Mouse (Mus musculus) heart, embryonic 16.5 days (tissue): ENCODE data around the gene Pla2g4d. TPM values are rescaled to one million over a fixed set of nuclear protein-coding genes. Genes with fewer than 3 reads are reported as not detected.
"Not testable (repeated sequence)": the region's sequence is repeated elsewhere in the genome, so short reads cannot be mapped to it uniquely, and the experiment has no call there.

ENCODE experiments used
- ATAC-seq: fragments of 200-750 bp; cut with Nextera tagmentation; replicated peaks from 2 replicates; pipeline ENCODE4 v1.8.0; 2017; ENCODE audit warnings: moderate number of reproducible peaks; ENCODE audit not compliant: insufficient read depth, low FRiP score; ENCODE audit errors: extremely low read depth
- H3K27ac ChIP-seq: fragments of 300-500 bp; sonication (generic); 2 replicates; pipeline ENCODE4 v1.5.1; 2014; ENCODE audit warnings: mild to moderate bottlenecking, low read length, control low read depth, moderate library complexity
- H3K27me3 ChIP-seq: fragments of 300-500 bp; sonication (generic); 2 replicates; pipeline ENCODE4 v1.6.1; 2014; ENCODE audit warnings: low read length, mixed read lengths; ENCODE audit not compliant: control insufficient read depth, insufficient read depth
- H3K36me3 ChIP-seq: fragments of 300-500 bp; sonication (generic); 2 replicates; pipeline ENCODE4 v1.6.1; 2014; ENCODE audit not compliant: control insufficient read depth, insufficient read depth
- H3K4me1 ChIP-seq: fragments of 300-500 bp; sonication (generic); 2 replicates; pipeline ENCODE4 v1.6.1; 2014; ENCODE audit warnings: low read length, mixed read lengths; ENCODE audit not compliant: control insufficient read depth, insufficient read depth
- H3K4me2 ChIP-seq: fragments of 300-500 bp; sonication (generic); 2 replicates; pipeline ENCODE4 v1.6.1; 2014; ENCODE audit warnings: low read depth, mild to moderate bottlenecking, control low read depth, low read length
- H3K4me3 ChIP-seq: fragments of 300-500 bp; sonication (generic); 2 replicates; pipeline ENCODE4 v1.5.1; 2014; ENCODE audit warnings: mild to moderate bottlenecking, control low read depth, low read length
- H3K9ac ChIP-seq: fragments of 300-500 bp; sonication (generic); 2 replicates; pipeline ENCODE4 v1.6.1; 2014; ENCODE audit warnings: low read length, control low read depth
- H3K9me3 ChIP-seq: fragments of 300-500 bp; sonication (generic); replicated peaks from 2 replicates; pipeline ENCODE4 v1.6.1; 2016; ENCODE audit warnings: low read length; ENCODE audit not compliant: control insufficient read depth
- WGBS: fragments of 180-500 bp; shearing (Covaris S2); extraction: QIAGEN DNeasy Blood & Tissue Kit; methylation state at CpG from one replicate; pipeline ENCODE4 v1.1.7; 2014; 5-methylcytosine and 5-hydroxymethylcytosine counted together
- polyA plus RNA-seq: library from polyadenylated mRNA; unstranded; fragments of >200 nt; fragmentation: Nextera tagmentation; extraction: Ambion mirVana; gene quantifications from 2 replicates; pipeline ENCODE4 v1.2.1, GENCODE M21; 2015

The Pla2g4d gene
- polyA plus RNA-seq, 1 experiment from 2014 or later, result not detected

DNA sequence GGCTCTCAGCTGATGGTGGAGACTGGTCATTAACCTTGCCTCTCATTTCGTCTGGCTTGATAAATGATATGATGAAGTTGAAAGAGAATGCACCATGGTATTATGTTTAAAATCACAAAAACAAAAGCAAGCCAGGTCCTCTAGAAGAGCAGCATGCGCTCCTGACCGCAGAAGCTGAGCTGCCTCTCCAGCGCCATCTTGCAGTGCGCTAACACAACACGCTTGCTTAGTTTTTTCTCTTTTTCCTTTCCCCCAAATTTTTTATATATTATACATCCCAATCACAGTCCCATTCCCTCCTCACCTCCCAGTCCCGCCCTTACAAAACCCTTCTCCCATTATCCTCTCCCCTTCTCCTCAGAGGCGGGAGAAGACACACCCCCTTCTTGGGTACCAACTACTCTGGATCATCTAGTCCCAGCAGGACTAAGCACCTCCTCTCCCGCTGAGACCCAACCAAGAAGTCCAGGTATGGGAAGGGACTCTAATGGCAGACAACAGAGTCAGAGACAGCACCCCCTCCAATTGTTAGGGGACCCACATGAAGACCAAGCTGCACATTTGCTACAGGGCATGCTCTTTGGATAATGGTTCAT lies 43.5 kb downstream of the Pla2g4d start:
- Histone ChIP-seq H3K4me3 (peak overlapping the region; percentile 54), H3K27ac (peak overlapping the region; percentile 81), H3K4me2 (peak overlapping the region; percentile 62), H3K36me3 (no peaks in the 10 kb centered on the region), H3K9me3 (no peaks in the 10 kb centered on the region), H3K9ac (no peak overlapping the region), H3K4me1 (peaks cover 10% of the 10 kb centered on the region), H3K27me3 (0 out of 2 replicates have a peak, but pooled peaks cover 2% of the 10 kb centered on the region)
- peak; percentile 52 for ATAC-seq
- WGBS, result 18% methylated on average over 9 of the region's 9 CpGs

DNA sequence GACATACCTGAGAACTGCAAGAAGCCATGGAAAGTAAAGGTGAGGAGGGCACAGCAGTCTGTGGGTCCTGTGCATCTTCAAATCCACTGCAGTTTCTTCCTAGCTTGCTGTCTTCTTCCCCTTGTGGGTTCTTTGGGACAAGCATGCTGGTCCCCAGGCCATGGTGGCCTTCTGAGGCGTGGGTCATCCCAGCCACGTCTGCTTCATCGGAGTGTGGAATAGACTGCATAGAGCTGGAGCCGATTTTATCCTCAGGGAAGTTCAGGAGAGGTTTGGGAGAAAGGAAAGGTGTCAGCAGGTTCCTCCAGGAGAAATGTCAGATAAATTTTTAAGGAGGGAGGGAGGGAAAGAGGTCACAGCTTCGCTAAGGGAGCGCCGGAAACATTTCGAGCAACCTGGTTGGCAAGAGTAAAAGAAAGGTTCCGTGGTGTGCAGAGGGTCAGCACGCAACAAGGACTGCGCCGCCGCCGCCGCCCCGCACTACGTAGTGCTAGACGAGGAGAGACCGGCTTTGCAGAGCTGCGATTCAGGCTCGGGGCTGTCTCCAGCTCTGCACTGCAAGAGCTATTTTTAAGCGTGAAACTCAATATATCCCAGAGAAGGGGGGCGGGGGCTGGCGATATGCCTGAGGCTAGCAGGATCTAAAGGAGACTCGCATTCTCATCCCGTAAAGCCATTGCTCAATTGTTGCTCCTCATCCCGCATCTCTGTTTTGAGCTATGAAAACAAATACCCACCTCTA lies 44.1 kb downstream of the Pla2g4d start, which contains the start of gene Pla2g4e:
Pla2g4e (minus strand) TSS at position 657 of the 742 bp plus-strand sequence.
- ATAC-seq, result peak; percentile 85
- peak within 1 kb of the TSS; percentile 81 for H3K27ac ChIP-seq
- WGBS, result 2% methylated on average over 27 of the region's 27 CpGs

DNA sequence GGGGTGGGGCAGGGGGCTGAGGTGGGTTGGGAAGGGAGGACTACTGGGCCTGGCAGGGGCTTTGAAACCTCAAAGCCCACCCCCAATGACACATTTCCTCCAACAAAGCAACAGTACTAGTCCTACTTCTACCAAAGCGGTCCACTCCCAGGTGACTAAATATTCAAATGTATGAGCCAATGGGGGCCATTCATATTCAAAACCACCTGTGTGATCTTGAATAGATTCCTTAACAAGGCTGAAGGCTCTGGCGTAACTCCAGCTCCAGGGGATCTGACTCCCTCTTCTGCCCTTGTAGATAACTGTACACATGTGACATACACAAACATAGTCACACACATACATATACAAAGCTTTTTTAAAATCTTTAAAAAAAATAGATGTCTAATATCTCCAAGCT lies 45.0 kb downstream of the Pla2g4d start:
- WGBS, result 85% methylated on average over 2 of the region's 2 CpGs
- H3K36me3 ChIP-seq, result no peaks in the 10 kb centered on the region
- peaks cover 10% of the 10 kb centered on the region for H3K4me1 ChIP-seq
- no peaks in the 10 kb centered on the region for H3K9me3 ChIP-seq
- H3K9ac ChIP-seq, result peak overlapping the region; percentile 59; the same call in 1 of the 2 replicates
- ATAC-seq, result no peak
- H3K4me2 ChIP-seq, result peak overlapping the region; percentile 62
- H3K27ac ChIP-seq, result peak overlapping the region; percentile 62; the same call in 1 of the 2 replicates
- 0 out of 2 replicates have a peak, but pooled peaks cover 2% of the 10 kb centered on the region for H3K27me3 ChIP-seq
- H3K4me3 ChIP-seq, result peak overlapping the region; percentile 54

More for the DNA sequence above, 44.1 kb downstream of the Pla2g4d start, which contains the start of gene Pla2g4e:
- Histone ChIP-seq H3K36me3 (no peaks in the 10 kb centered on the region), H3K4me2 (peak within 1 kb of the TSS; percentile 62), H3K4me3 (peak within 1 kb of the TSS; percentile 54), H3K9me3 (no peaks in the 10 kb centered on the region), H3K4me1 (peaks cover 10% of the 10 kb centered on the region), H3K27me3 (0 out of 2 replicates have a peak, but pooled peaks cover 2% of the 10 kb centered on the region), H3K9ac (peak within 1 kb of the TSS; percentile 59)

DNA sequence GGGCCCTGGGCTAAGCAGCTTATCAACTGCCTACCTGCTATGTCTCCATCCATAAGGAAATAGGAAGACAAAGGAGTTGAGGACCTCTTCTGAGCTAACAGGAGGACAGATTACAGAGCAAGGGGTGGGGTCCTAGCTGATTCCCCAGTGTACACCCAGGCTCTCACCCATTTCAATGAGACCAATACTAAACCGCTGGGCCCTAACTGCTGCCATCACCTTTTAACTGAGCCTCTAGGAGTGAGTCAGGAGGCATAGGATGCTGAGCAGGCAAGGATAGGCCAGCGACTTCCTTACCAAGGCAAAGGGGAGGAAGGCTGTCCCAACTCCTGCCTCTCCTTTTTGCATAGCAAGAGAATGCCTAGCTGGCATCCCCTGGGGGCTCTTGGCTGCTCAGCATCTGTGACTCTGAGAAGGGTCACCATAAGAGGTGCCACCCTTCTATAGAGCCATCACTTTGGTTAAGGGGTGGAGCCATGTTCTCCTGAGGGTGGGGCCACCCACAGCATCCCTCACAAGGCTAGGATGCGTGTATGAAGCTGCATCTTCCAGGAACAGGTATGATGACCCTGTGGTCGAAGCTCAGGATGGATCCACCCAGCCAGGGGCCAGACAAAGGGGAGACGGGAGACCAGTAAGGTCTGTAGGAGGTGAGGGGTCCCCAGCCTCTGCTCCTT lies 46.1 kb downstream of the Pla2g4d start:
- Histone ChIP-seq H3K4me1 (peaks cover 10% of the 10 kb centered on the region), H3K9me3 (no peaks in the 10 kb centered on the region), H3K4me3 (peak overlapping the region; percentile 54), H3K27me3 (0 out of 2 replicates have a peak, but pooled peaks cover 2% of the 10 kb centered on the region), H3K27ac (peak overlapping the region; percentile 62; the same call in 1 of the 2 replicates), H3K36me3 (no peaks in the 10 kb centered on the region), H3K4me2 (peak overlapping the region; percentile 62), H3K9ac (no peak overlapping the region)
- no peak for ATAC-seq
- WGBS, result 76% methylated on average over 5 of the region's 5 CpGs

DNA sequence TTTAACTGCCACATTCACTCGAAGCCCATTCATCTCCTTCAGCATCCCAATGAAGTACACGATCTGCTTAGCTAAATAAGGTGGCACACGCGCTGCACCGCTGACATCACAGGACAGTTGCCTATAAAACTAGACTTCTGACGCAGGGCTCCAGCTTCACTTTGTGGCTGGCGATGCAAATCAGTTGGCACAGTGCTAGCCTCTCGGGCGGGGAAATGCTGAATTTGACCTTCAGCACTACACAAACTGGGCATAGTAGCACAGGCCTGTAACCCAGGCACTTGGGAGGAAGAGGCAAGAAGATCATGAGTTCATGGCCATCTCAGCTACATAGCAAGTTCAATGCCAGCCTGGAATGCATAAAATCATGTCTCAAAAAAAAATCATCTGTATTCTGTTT lies 50.3 kb downstream of the Pla2g4d start:
- H3K27ac ChIP-seq, H3K36me3 ChIP-seq, H3K9ac ChIP-seq, H3K9me3 ChIP-seq, H3K27me3 ChIP-seq, H3K4me2 ChIP-seq, ATAC-seq, H3K4me3 ChIP-seq: not testable (repeated sequence)
- H3K4me1 ChIP-seq, result peaks cover 13% of the 10 kb centered on the region
- 82% methylated on average over 8 of the region's 9 CpGs for WGBS

DNA sequence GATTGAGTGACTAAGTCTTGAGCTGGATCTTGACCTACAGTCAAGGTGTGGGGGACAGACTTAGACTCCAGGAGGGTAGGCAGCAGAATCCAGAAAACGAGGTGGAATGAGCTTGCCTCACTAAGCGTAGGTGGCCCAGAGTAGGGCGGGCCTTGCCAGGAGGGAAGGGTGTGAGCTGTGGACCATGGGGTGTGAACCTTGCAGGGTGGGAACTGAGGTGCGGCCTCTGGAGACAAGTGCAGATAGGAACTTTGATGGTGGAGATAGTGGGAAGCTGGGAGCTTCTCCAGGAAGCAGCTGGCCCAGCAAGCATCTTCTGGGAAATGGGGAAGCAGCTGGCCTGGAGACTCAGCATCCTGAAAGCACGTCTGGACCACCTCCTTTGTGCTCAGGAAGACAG lies 51.2 kb downstream of the Pla2g4d start:
- Histone ChIP-seq H3K4me3 (no peak overlapping the region), H3K9ac (no peak overlapping the region), H3K27ac (no peak overlapping the region), H3K4me2 (no peak overlapping the region), H3K27me3 (no peaks in the 10 kb centered on the region), H3K36me3 (no peaks in the 10 kb centered on the region), H3K9me3 (no peaks in the 10 kb centered on the region), H3K4me1 (peaks cover 10% of the 10 kb centered on the region)
- ATAC-seq, result no peak
- WGBS, result 78% methylated on average over 5 of the region's 5 CpGs

DNA sequence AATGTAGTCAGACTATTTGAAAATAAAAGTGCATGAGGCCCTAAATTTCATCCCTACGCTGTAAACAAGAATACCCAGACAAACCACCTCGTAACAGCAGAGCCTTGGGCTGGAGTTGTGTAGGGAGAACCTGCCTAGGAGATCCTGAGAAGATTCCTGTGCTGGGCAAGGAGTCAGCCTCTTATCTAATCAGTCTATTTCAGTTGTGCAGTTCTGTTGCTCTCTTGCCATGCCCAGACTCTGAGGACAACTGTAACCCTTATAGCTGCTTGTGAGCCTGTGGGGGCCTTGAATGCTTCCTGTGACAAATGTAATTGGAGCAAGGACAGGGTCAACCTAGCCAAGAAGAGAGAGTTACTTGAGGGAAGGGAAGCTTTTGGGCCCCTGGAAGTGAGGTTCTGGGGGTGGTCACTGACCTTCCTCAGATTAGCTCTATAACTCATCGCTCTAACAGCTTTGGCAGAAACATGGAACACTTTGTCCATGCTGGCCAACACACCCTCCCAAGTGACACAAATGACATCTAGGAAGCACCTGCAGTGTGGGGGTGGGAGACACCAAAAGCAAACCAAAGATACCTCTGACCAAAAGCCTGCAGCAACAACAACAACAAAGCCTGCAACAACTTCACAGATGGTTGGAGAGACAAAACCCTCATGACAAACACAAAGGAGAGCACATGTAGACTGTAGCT lies 52.9 kb downstream of the Pla2g4d start:
- 66% methylated on average over 3 of the region's 3 CpGs for WGBS
- Histone ChIP-seq H3K4me1 (peaks cover 10% of the 10 kb centered on the region), H3K9me3 (no peaks in the 10 kb centered on the region), H3K4me2 (no peak overlapping the region), H3K4me3 (no peak overlapping the region), H3K27ac (peak overlapping the region; percentile 64), H3K36me3 (no peaks in the 10 kb centered on the region), H3K9ac (no peak overlapping the region), H3K27me3 (no peaks in the 10 kb centered on the region)
- no peak for ATAC-seq

DNA sequence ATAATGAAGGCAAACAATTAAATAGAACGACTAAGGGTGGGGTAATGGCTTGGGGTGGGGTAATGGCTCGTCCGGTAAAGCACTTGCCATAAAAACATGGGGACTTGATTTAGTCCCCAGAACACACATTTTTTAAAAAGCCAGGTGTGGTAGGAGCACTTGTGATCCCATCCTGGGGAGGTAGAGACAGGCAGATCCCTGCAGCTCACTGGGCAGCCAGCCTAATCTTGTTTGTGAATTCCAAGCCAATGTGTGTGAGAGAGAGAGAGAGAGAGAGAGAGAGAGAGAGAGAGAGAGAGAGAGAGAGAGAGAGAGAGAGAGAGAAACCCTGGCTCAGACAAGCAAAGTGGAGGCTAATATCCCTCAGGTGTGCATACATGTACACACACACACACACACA lies 53.6 kb downstream of the Pla2g4d start:
- no peaks in the 10 kb centered on the region for H3K27me3 ChIP-seq
- ATAC-seq, result 0 out of 2 replicates have a peak, but pooled peaks have one; percentile 10

More for the DNA sequence above, 53.6 kb downstream of the Pla2g4d start:
- Histone ChIP-seq H3K27ac (no peak overlapping the region), H3K4me1 (peaks cover 10% of the 10 kb centered on the region), H3K9ac (no peak overlapping the region), H3K36me3 (no peaks in the 10 kb centered on the region), H3K4me3 (no peak overlapping the region), H3K4me2 (no peak overlapping the region), H3K9me3 (no peaks in the 10 kb centered on the region)
- 63% methylated on average over 3 of the region's 3 CpGs for WGBS
